Mouse (Mus musculus): ENCODE results near the gene Adgrg6. TPM values are rescaled to one million over a fixed set of nuclear protein-coding genes. Genes with fewer than 3 reads are reported as not detected.

The Adgrg6 gene
- polyA plus RNA-seq (2012) = 0.05 and 0.40 TPM in 2 replicates

DNA sequence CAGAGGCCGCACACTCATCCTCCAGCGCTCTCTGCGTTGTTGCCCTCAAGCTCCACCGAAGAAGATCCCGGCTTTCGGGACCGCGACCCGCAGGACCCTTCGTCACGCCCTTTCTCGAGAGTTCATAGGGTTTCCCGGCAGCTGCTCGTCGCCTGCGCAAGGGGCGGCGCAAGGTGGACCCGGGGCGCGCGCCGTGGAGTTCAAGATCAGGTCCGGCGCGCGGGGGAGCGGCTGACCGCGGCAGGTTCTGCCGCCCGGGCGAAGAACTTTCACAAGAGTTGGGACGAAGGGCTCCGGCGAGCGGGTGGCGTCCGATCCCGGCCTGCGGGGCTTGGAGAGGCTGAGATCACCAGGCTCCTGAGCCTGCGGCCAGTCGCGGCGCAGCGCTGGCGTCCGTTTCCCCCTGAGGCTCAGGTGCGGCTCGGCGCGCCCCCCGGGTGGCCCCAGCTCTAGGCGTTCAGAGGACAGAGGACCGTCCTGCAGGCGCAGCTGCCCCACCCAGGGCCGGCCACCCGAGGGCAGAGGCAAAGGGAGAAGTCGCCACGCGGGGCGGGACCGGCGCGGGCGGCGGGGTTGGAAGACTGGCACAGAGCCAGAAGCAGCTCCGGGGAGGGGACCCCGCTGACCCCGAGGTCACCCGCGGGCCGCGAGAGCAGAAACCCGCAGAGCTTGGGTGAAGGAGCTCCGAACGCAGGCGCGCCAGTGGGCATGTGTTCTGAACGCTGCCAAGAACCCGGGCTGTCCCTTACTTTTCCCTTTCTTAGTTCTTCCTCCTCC lies at the start of gene Adgrg6:
Gene Adgrg6 (minus strand): TSS at position 719 of the 777 bp plus-strand sequence.

Other genes with a start within 250 kb of the Adgrg6 start
- 8.6 and 15.3 TPM in 2 replicates for gene Vta1, start 159.9 kb upstream of the Adgrg6 start, polyA plus RNA-seq (2012)
- not detected in 2 replicates for gene Nmbr, start 159.9 kb upstream of the Adgrg6 start, polyA plus RNA-seq (2012)
- not detected in 2 replicates for gene Gje1, start 172.6 kb upstream of the Adgrg6 start, polyA plus RNA-seq (2012)

All from megakaryocyte-erythroid progenitor cell, adult 5 weeks (primary cell).